Mouse (Mus musculus): Measurements from ENCODE around the gene Mov10l1. TPM values are rescaled to one million over a fixed set of nuclear protein-coding genes. Genes with fewer than 3 reads are reported as not detected.

The Mov10l1 gene
- polyA plus RNA-seq, 2 experiments: 0.10 to 0.19 TPM

- Histone ChIP-seq H3K4me1 (ENCODE audit: control insufficient read depth, insufficient read depth, low read length) (peaks cover 28% of the 10 kb centered on the region), H3K4me2 (replicated peaks; ENCODE audit: low read depth, low read length, severe bottlenecking) (peak within 1 kb of the TSS; percentile 88), H3K9me3 (ENCODE audit: control insufficient read depth, low read length) (no peaks in the 10 kb centered on the region), H3K36me3 (ENCODE audit: control insufficient read depth, insufficient read depth, low read length) (peaks cover 6% of the 10 kb centered on the region; the same call in 1 of the 2 replicates), H3K27ac (replicated peaks; ENCODE audit: low read depth, low read length) (peak within 1 kb of the TSS; percentile 76), H3K27me3 (ENCODE audit: control insufficient read depth, insufficient read depth, low read length) (no peaks in the 10 kb centered on the region), H3K9ac (ENCODE audit: low read depth, low read length, severe bottlenecking) (peak within 1 kb of the TSS; percentile 89), H3K4me3 (replicated peaks; ENCODE audit: low read length) (peak within 1 kb of the TSS; percentile 80)
- ATAC-seq (ENCODE audit: low FRiP score, low read depth): no peak
- WGBS: 24% methylated on average over 11 of the region's 11 CpGs
- TF ChIP-seq POLR2A (IDR thresholded peaks at IDR 0.05; ENCODE audit: borderline replicate concordance, extremely low read depth, insufficient read depth, insufficient read length): no peak
- DNase-seq (ENCODE audit: low spot score): no peak
These were observed 92.1 kb downstream of the Mov10l1 start, which contains the start of gene Trabd for GRCm38 (mm10) chr15:89074613-89075477. Gene Trabd, plus strand, starts transcription at chr15:89075124.

- Histone ChIP-seq H3K4me2 (replicated peaks; ENCODE audit: low read depth, low read length, severe bottlenecking) (peak overlapping the region; percentile 88), H3K9ac (ENCODE audit: low read depth, low read length, severe bottlenecking) (peak overlapping the region; percentile 89), H3K4me1 (ENCODE audit: control insufficient read depth, insufficient read depth, low read length) (peaks cover 28% of the 10 kb centered on the region), H3K27me3 (ENCODE audit: control insufficient read depth, insufficient read depth, low read length) (no peaks in the 10 kb centered on the region), H3K36me3 (ENCODE audit: control insufficient read depth, insufficient read depth, low read length) (peaks cover 9% of the 10 kb centered on the region; the same call in 1 of the 2 replicates), H3K4me3 (replicated peaks; ENCODE audit: low read length) (peak overlapping the region; percentile 80), H3K27ac (replicated peaks; ENCODE audit: low read depth, low read length) (peak overlapping the region; percentile 76), H3K9me3 (ENCODE audit: control insufficient read depth, low read length) (no peaks in the 10 kb centered on the region)
- DNase-seq (ENCODE audit: low spot score): peak; percentile 90
- peak; percentile 96 for ATAC-seq (ENCODE audit: low FRiP score, low read depth)
- TF ChIP-seq POLR2A (IDR thresholded peaks at IDR 0.05; ENCODE audit: borderline replicate concordance, extremely low read depth, insufficient read depth, insufficient read length): peak; percentile 52; the same call in 1 of the 2 replicates
- WGBS: under 1% methylated on average over 31 of the region's 59 CpGs
These were observed 92.9 kb downstream of the Mov10l1 start for GRCm38 (mm10) chr15:89075478-89076147.

- no peaks in the 10 kb centered on the region for H3K27me3 ChIP-seq (ENCODE audit: control insufficient read depth, insufficient read depth, low read length)
- DNase-seq (ENCODE audit: low spot score) (no peak), ATAC-seq (ENCODE audit: low FRiP score, low read depth) (peak; percentile 38; the same call in 1 of the 2 replicates)
- H3K4me3 ChIP-seq (replicated peaks; ENCODE audit: low read length): peak overlapping the region; percentile 80
- peaks cover 15% of the 10 kb centered on the region for H3K36me3 ChIP-seq (ENCODE audit: control insufficient read depth, insufficient read depth, low read length)
- H3K27ac ChIP-seq (replicated peaks; ENCODE audit: low read depth, low read length): peak overlapping the region; percentile 76
- peaks cover 28% of the 10 kb centered on the region for H3K4me1 ChIP-seq (ENCODE audit: control insufficient read depth, insufficient read depth, low read length)
- no peak for TF ChIP-seq POLR2A (IDR thresholded peaks at IDR 0.05; ENCODE audit: borderline replicate concordance, extremely low read depth, insufficient read depth, insufficient read length)
- H3K9me3 ChIP-seq (ENCODE audit: control insufficient read depth, low read length): no peaks in the 10 kb centered on the region
- WGBS: 0% methylated on average over 17 of the region's 39 CpGs
- peak overlapping the region; percentile 88 for H3K4me2 ChIP-seq (replicated peaks; ENCODE audit: low read depth, low read length, severe bottlenecking)
- H3K9ac ChIP-seq (ENCODE audit: low read depth, low read length, severe bottlenecking): peak overlapping the region; percentile 89
These were observed 93.5 kb downstream of the Mov10l1 start for GRCm38 (mm10) chr15:89076156-89076731.

- TF ChIP-seq POLR2A (IDR thresholded peaks at IDR 0.05; ENCODE audit: borderline replicate concordance, extremely low read depth, insufficient read depth, insufficient read length): no peak
- H3K4me3 ChIP-seq (replicated peaks; ENCODE audit: low read length): no peak overlapping the region
- H3K36me3 ChIP-seq (ENCODE audit: control insufficient read depth, insufficient read depth, low read length): peaks cover 36% of the 10 kb centered on the region
- WGBS: 42% methylated on average over 9 of the region's 9 CpGs
- no peaks in the 10 kb centered on the region for H3K27me3 ChIP-seq (ENCODE audit: control insufficient read depth, insufficient read depth, low read length)
- no peaks in the 10 kb centered on the region for H3K9me3 ChIP-seq (ENCODE audit: control insufficient read depth, low read length)
- ATAC-seq (ENCODE audit: low FRiP score, low read depth) (no peak), DNase-seq (ENCODE audit: low spot score) (no peak)
- peak overlapping the region; percentile 88; the same call in 1 of the 2 replicates for H3K4me2 ChIP-seq (replicated peaks; ENCODE audit: low read depth, low read length, severe bottlenecking)
- H3K9ac ChIP-seq (ENCODE audit: low read depth, low read length, severe bottlenecking): 0 out of 2 replicates have a peak overlapping the region, but pooled peaks have one; percentile 89
- peaks cover 28% of the 10 kb centered on the region for H3K4me1 ChIP-seq (ENCODE audit: control insufficient read depth, insufficient read depth, low read length)
- no peak overlapping the region for H3K27ac ChIP-seq (replicated peaks; ENCODE audit: low read depth, low read length)
These were observed 95.6 kb downstream of the Mov10l1 start for GRCm38 (mm10) chr15:89078208-89078836.

Data from limb, embryonic 14.5 days (tissue).